Mouse (Mus musculus) mouse embryonic stem cell (cell line): ENCODE results near the gene Capns2.
"Not testable (repeated sequence)": the region's sequence is repeated elsewhere in the genome, so short reads cannot be mapped to it uniquely, and the experiment has no call there.

ENCODE experiments used
- in situ Hi-C, 2 experiments: fragments of 300-500 bp; cut with MboI; formaldehyde crosslinking; loops; 1 replicate in 1 of 2; 3 replicates in 1 of 2; pipeline ENCODE4 v1.14.3; 2019 to 2020; ENCODE audit warnings: low sequenced_read_pairs in 2 of 2, low pct_unique_long_range_greater_than_20kb in 1 of 2, mixed read lengths in 1 of 2; ENCODE audit not compliant: unreplicated experiment in 1 of 2

Capns2 gene

DNA sequence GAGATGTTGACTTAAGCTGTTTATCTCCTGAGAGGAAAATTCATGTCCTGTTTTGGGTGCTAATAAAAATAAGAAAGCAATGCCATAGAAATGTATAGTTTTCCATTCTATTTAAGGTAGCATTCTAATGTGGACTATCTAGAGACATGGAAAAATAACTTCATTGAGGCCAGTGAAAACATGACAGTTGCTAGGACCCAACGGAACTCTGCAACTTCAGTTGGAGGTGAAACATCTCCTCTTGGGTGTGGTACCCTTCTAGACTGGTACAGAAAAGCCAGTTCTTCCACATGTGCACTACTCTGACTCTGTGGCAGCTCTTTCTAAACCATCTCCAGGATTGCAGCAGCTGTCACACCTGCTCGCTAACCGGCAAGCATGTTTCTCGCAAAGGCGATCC lies at the start of gene Capns2:
Gene Capns2, plus strand, starts transcription at position 301 of the 400 bp plus-strand sequence.
- in situ Hi-C loops: no loop called here

- in situ Hi-C loops: no loop called here
Measured at GRCm38 (mm10) chr8:92853188-92853983, 47.8 kb upstream of the Capns2 start.

DNA sequence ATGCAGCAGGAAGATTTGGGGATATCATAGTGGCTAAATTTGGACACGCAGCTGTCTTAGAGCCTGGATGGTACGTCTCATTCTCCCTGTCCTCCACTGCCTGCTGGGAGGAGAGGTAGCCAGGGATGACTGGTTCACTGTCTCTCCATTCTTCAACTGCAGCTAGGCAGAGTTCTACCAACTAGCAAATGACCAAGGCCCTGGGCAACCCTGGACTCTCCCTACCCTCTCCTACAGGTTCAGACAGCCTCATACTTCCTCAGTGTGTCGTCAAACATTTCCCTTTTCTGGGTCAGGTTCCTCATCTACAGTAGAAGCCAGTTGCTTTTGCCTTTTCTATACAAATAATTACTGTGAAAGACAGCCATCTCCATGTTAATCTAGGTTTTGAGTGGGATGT lies 46.5 kb upstream of the Capns2 start:
- in situ Hi-C loops: no loop called here

- in situ Hi-C loops: no loop called here
Measured at GRCm38 (mm10) chr8:92855171-92855894, 45.9 kb upstream of the Capns2 start, which contains the start of gene Lpcat2. Gene Lpcat2 (plus strand): TSS chr8:92855339.

DNA sequence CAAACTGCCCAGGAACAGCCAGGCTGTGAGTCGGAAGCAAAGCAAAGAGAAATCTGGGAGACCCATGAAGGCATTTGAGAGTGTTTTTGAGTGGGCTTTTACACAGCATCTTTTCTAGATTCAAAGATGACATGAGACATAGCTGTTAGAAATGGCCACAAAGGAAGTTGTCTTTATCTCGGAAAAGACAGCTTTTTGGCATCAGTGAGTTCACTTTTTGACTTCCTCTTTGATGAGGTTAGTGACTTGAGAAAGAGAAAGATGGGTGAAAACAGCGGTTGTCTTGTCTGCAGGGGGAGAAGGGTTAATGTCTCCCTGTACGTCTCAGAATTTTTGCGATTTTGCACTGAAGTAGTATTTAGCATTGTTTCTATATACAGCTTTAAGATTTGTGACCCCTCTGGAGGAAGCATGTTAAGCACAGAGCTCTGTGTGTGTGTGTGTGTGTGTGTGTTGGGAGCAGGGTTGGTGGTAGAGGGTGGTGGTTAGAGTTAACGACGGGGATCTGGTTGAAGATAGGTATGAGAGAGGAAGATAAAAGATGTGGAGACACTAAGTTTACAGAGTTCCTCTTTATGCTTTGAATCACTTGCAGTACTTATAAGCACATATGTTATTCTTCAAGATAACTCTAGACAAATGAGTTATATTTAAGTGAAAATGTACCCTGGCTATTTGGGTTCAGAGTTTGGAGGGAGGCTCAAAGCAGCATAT lies 44.8 kb upstream of the Capns2 start:
- in situ Hi-C loops: no loop called here

DNA sequence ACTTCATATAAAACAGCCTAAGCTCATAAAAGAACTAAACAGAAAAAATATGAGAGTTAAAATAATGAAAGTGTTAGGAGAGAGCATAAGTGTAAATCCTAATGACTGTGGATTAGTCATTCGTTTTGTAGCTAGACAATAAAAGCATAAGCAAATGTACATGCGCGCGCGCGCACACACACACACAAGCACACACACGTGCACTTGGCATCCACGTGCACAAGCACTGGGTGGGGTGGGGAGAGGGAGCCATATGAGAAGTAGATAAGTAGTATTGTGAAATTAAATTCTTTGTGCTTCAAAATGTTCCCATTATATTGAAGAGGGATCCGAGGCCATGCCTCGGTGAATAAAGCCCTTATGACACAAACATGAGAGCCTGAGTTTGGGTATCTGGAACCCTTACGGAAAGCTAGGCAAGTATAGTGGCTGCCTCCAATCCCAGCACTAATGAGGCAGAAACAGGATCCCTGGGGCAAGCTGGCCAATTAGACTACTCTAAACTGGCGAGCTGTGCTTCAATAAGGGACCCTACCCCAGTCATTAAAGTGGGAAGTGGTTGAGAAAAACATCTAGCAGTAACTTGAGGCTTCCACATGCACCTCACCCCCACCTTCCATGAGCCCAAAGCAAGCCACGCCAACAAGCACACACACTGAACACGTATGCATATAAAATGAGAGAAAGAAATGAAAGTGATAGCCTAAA lies 42.6 kb upstream of the Capns2 start:
- in situ Hi-C loops: no loop called here

DNA sequence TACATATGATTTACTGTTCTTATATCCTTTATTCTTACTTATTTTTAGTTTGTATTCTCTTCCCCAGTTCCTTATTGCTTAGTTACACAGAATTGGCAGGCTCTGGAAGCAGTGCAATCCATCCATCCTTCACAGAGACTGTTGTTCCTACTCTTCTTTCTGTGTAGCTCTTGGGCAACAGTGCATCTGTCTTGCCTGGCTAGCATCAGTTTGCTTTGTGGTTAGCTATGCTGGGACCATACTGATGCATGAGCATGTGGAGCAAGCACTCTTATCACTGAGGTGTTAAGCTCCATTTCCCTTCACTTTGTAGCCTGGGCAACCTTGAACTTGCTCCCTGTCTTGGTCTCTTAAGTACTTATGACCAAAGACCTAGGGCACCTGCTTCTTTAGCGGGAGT lies 39.2 kb upstream of the Capns2 start:
- in situ Hi-C loops: no loop called here

GRCm38 (mm10) chr8:92870281-92870680 lies 30.9 kb upstream of the Capns2 start:
- in situ Hi-C loops: no loop called here

DNA sequence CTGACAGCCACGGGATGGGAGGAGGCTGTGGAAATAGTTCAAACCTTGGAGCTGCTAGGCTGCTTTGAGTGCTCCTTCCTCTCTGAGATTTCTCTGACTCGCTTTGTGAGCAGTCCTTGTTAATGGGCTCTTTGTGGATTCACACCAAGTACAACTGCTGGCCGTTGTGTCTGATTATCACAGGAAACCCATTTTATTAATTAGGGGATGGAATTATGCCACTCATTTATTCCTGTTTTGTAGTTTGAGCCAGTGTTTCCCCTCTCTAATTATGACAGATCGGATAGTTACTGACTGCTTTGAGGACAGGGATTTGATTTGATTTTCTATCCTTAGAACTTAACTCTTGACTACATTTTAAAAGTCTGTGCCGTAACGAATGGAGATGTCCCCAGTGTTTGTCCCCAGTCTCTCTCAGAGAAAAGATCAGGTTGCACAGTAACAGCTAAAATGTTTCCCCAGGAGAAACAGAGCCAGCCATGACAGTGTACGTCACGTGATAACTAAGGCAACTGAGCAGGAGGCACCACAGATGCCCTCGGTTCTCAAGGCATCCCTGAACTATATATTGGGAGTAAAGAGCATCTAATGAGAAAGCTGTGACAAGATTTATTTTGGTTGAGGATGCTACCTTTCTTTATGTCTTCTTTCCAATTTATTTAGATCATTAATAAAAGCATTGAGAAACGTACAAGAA lies 29.0 kb upstream of the Capns2 start:
- in situ Hi-C loops: no loop called here

DNA sequence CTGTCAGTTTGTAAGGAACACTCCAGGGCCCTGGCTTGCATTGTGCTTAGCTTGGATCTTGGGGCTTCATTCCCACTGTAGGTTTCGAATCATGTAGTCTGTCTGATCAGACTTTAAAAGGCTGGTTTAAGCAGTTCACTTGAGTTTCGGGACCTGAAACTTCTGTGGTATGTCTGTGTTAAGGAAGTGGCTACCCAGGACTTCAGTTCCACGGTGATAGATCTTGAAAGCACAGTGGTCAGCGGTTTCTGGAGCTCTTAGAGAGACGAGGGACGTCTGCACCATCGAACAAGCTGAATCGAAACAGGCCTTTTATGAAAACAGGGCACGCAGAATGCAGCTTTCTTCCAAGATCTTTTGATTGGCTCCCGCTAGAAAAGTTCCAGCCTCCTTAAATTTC lies 25.4 kb upstream of the Capns2 start:
- in situ Hi-C loops: no loop called here

DNA sequence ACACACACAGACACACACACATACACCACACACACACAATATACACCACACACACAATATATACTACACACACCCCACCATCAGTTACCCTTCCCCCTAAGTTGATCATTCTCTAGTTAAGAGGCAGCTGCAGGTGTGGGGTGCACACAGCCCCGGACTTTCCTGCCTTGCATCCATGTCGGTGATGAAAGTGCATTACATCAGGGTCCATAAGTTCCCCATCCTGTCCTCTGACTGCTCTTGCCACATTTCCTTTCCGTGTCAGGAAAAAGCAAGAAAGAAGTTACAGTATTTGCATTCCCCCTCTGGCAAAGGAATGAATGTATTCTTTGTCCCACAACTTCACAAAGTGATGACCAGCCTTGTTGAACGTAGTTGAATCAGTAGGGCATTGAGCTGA lies 20.0 kb upstream of the Capns2 start:
- in situ Hi-C loops: no loop called here

GRCm38 (mm10) chr8:92883771-92884170 lies 17.4 kb upstream of the Capns2 start:
- in situ Hi-C loops: no loop called here

DNA sequence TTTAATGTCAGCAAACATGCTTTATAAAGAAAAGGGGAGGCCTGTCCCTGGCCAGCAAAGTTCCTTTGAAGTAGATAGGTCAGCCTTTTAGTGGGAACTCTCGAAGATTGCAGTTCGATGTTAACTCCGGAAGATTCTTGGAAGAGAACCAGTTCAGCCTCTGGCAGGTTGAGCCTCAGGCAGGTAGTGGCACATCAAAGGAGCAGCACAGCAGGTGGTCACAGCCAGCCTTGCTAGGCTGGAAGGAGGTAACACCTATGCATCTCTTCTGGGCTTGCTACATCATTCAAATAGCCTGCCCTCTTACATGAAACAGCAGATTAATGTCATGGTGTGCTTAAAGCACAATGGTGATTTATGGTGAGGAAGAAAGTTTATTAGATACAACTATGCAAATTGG lies 9.0 kb upstream of the Capns2 start:
- in situ Hi-C loops: not testable (repeated sequence)

GRCm38 (mm10) chr8:92893870-92894269 lies 7.3 kb upstream of the Capns2 start:
- in situ Hi-C loops: no loop called here

- in situ Hi-C loops: no loop called here
Measured at GRCm38 (mm10) chr8:92895053-92895452, 6.2 kb upstream of the Capns2 start.

DNA sequence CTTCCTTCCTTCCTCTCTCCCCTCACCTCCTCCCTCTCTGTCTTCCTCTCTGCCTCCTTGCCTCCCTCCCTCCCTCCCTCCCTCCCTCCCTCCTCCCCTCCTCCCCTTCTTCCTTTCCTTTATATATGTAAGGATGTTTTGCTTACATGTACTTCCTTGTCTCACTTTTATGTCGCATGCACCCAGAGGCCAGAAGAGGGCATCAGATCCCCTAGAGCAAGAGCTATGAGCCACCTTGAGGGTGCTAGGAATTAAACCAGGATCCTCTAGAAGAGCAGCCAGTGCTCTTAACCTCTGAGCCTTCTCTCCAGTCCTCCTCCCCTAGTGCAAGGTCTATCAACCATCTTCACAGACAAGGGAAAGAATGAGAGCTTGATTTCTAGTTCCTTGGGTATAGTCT lies 5.2 kb upstream of the Capns2 start:
- in situ Hi-C loops: no loop called here

DNA sequence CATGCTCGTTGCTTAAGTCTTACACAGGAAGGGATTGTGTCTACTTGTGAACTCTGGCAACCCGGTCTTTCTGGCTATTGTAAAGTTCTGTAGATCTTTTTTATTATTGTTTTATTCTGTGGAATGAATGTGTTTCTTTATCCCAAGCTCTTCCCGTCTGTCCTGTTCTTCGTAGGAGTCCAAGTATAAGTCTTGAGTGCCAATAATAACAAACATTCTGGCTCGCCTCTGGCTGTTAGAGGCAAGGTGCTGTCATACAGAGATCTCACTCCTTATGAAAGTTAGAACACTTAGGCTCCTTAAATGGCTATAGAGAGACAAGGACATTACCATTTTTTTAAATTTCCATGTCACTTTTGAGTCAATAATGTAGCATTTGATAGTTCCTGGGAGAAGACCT lies 4.6 kb upstream of the Capns2 start:
- in situ Hi-C loops: no loop called here

DNA sequence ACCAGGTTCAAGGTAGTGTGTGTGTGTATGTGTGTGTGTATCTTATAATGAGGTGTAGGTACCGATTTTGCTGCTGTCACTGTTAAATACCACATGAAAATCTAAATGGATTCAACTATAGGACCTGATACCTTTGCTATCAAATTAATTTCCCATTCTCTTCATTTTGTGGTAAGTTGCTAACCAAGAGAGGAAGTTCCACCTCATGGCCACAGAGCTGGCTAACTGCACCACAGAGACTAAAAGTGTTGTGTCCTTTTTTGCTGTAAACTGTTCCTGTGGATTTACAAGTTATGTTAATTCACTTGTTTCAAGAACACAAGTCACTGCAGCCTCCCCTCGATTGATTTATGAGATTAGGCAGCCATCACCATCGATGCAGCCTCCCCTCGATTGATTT lies 3.4 kb upstream of the Capns2 start:
- in situ Hi-C loops: no loop called here
